Mouse (Mus musculus): Measurements from ENCODE around the gene Pde4d. TPM values are rescaled to one million over a fixed set of nuclear protein-coding genes. Genes with fewer than 3 reads are reported as not detected.
A peak's percentile ranks its signal among the peaks of the same experiment; 100 is the strongest.

Gene Pde4d
- total RNA-seq, 2 experiments from 2014 or later = 4.4 to 5.3 TPM

GRCm38 (mm10) chr13:109441401-109441973, 991.7 kb downstream of the Pde4d start:
- peak; percentile 64 for ATAC-seq (ENCODE audit: poor library complexity, severe bottlenecking)

GRCm38 (mm10) chr13:109446138-109446537, 996.4 kb downstream of the Pde4d start:
- peak; percentile 78 for ATAC-seq (ENCODE audit: poor library complexity, severe bottlenecking)

GRCm38 (mm10) chr13:109448121-109448520, 998.4 kb downstream of the Pde4d start:
- ATAC-seq (ENCODE audit: poor library complexity, severe bottlenecking) = no peak

GRCm38 (mm10) chr13:109474344-109474743, 1024.6 kb downstream of the Pde4d start:
- ATAC-seq (ENCODE audit: poor library complexity, severe bottlenecking) = no peak

DNA sequence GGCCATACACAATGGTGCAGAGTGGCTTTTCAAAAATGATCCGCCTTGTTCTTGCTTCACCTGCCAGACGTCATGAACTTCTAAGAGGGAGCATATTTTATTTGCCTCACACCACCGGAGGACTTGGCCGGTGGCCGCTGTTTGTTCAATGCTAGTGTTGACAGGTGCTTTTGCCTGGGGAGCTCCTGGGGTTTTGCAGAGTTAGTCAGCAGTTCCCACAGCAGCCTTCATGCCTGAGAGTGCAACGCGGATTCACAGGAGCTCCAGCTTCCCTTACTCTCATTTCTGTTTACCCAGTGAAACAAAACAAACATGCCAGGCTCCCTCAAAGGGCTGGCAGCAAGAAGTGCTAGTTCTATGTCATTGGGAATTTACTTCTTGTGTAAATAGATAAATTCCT, 1031.7 kb downstream of the Pde4d start:
- no peak for ATAC-seq (ENCODE audit: poor library complexity, severe bottlenecking)

GRCm38 (mm10) chr13:109486166-109486565, 1036.4 kb downstream of the Pde4d start:
- no peak for ATAC-seq (ENCODE audit: poor library complexity, severe bottlenecking)

- no peak for ATAC-seq (ENCODE audit: poor library complexity, severe bottlenecking)
Measured at GRCm38 (mm10) chr13:109487378-109487777, 1037.6 kb downstream of the Pde4d start.

GRCm38 (mm10) chr13:109490853-109491252, 1041.1 kb downstream of the Pde4d start:
- ATAC-seq (ENCODE audit: poor library complexity, severe bottlenecking) = no peak

DNA sequence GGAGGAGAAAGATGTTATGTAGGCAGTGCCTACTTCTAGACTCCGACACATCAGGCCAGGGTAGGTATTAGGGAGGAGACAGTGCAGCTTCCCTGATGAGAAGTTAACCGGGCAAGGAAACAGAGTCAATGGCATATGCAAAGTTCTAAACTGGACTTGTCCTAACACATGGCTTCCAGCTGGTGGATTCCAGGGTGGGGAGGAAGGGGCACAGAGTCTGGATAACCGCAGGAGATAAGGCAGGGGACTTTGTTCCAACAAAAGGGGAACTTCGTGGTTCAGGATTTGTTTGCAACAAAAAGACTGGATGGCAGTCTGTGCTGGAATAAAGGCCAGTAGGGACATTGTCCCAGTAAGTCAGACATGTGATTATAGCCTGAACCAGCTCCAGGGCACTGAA, 1042.1 kb downstream of the Pde4d start:
- no peak for ATAC-seq (ENCODE audit: poor library complexity, severe bottlenecking)

GRCm38 (mm10) chr13:109500336-109500735, 1050.6 kb downstream of the Pde4d start:
- no peak for ATAC-seq (ENCODE audit: poor library complexity, severe bottlenecking)

DNA sequence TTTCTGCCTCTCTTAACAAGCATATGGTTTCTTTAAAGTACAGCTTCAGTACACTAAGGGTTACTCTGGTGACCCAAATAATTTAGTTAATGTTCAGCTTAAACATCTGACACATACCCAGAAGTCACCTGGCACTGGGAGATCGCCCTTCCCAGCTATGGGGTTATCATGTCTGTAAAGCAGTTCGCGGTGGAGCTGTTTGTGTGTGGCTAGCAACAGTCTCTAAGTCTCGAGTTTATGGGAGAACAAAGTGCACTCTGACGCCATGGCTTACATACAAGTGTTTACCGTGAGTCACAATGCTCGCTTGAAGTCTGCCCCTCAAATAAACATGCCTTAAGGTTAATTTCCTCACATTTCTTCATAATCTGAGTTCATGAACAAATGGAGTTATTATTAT, 1053.0 kb downstream of the Pde4d start:
- ATAC-seq (ENCODE audit: poor library complexity, severe bottlenecking) = no peak

DNA sequence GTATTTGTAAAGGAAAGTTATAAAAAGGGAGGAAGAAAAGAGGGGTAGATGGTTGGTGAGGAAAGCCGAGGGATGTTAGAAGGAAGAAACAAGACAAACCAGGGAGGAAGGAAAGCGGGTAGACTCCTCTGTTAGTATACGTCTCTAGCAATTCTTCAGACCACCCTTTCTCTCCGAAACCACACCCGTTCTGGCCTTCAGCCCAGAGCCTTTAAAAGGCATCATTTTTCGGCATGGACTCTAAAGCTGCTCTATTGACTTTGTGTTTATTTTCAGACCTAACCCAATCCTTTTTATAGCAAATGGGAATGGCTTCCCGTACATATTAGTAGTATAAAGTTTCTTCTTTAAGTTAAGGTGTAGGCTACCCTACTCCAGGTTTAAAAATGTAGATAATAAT, 1057.0 kb downstream of the Pde4d start:
- ATAC-seq (ENCODE audit: poor library complexity, severe bottlenecking) = no peak

DNA sequence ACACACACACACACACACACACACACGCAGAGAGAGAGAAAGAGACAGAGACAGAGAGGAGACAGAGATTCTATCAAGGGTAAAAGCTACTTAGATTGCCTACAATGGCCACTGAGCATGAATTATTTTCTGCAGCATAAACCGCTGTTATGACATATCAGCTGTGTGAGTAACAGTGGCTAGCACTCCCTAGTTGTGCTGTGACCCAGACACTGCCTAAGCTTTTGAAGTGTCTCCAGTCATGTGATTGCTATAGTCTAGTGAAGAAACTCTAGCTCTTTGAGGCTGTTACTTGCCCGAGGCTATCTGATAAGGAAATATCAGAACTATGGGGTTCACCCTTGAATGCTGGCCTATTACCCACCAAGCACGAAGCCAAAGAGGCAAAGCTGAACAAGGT, 1058.7 kb downstream of the Pde4d start:
- no peak for ATAC-seq (ENCODE audit: poor library complexity, severe bottlenecking)

- no peak for ATAC-seq (ENCODE audit: poor library complexity, severe bottlenecking)
Measured at GRCm38 (mm10) chr13:109518194-109518593, 1068.4 kb downstream of the Pde4d start.

DNA sequence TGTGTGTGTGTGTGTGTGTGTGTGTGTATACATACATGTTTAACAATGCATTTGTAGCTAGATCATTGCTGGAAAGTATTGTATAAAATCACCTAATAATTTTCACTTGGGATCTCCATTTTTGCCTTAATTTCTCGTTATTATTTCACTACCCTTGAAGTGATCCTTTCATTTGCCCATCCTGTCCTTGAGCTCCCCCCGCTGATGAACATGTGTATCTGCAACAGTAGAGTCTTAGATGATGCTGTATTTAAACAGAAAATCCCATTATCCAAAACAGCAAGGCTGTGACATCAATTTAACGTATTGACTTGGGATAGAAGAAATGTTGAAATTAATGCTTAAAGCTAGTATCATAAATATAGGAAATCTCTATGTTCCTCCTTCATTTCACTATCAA, 1069.7 kb downstream of the Pde4d start:
- ATAC-seq (ENCODE audit: poor library complexity, severe bottlenecking) = peak; percentile 76

DNA sequence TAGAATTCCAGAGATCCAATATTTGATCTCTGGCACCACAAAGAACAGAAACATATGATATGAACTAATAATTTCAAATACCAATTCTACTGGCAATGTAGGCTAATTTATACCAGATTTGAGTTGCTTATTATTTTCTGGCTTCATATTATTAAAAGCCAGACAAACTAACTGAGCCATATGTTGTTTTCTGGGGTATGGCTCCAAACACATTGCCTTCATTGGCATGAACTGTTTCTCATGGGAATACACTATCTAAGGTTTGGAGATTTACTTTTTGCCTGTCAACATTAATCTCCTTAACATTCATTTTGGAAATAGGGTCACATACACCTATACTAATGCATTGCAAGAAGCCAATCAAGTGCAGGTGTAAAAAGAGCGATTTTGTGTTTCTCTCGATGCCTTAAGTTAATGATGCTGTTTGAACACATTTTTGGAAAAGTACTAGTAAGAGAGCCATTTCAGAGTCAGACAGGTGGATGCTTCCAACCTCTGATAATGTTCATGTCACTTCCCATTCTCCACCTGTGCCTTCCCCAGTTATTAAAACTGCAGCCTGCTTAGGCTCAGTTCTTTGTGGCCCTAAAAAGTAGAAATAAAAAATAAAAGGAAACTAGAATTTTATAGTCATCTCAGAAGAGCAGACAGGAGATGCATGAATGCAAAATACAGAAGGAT, 1070.4 kb downstream of the Pde4d start:
- no peak for ATAC-seq (ENCODE audit: poor library complexity, severe bottlenecking)

DNA sequence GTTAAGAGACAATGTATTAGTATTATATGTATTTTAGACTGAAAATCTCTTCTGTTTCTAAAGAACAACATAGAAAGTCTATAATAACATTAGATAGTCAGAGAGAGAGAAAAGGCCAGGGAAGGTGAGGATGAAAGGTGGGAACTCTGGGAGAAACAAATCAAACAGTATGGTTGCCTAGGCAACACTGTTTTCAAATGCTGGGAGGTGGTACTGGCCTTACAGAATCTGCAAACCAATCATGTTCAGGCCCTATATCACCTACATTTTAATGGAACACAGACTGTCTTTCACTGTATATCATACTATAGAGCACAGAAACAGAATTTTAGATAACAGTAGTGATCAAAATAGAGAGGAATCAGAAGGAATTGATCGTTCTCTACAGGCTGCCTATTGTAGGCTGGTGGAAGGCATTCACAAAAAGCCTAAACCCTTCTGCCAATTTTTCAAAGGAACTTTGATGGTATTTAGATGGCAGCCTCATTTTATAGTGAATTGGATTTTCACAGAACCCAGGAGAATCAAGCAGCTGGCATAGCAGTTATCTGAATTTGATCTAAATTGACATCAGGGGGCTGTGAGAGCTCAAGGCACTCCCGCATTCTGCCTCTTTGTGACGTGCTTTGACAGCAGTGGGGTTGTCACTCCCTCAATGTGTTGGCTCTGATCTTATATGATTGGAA, 1084.2 kb downstream of the Pde4d start:
- ATAC-seq (ENCODE audit: poor library complexity, severe bottlenecking) = no peak

- ATAC-seq (ENCODE audit: poor library complexity, severe bottlenecking) = no peak
Measured at GRCm38 (mm10) chr13:109534709-109535284, 1085.0 kb downstream of the Pde4d start.

- no peak for ATAC-seq (ENCODE audit: poor library complexity, severe bottlenecking)
Measured at GRCm38 (mm10) chr13:109536636-109537035, 1086.9 kb downstream of the Pde4d start.

- no peak for ATAC-seq (ENCODE audit: poor library complexity, severe bottlenecking)
Measured at GRCm38 (mm10) chr13:109539371-109539770, 1089.6 kb downstream of the Pde4d start.

DNA sequence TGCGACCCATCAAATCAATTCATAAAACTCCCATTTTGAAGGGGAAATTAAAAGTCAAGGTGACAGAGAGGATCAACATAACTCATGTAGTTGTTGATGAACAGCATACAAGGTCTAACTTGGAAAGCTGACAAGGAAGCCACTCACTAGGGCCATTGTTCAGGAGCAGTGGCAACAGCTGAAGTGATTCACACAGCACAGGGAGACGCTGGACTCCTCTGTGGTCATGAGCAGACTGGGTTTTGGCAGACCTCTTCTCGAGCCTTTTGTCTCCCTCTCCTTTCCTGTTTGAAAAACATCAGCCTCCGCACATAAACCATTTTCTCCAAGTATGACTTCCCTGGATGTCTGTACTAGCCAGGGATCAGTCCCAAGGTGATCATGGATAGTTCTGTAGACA, 1094.9 kb downstream of the Pde4d start:
- no peak for ATAC-seq (ENCODE audit: poor library complexity, severe bottlenecking)

GRCm38 (mm10) chr13:109546337-109546736, 1096.6 kb downstream of the Pde4d start:
- ATAC-seq (ENCODE audit: poor library complexity, severe bottlenecking) = peak; percentile 61

Data from megakaryocyte, adult 5-6 weeks (primary cell).